Mouse (Mus musculus): ENCODE measurements around the gene Grn. TPM values are rescaled to one million over a fixed set of nuclear protein-coding genes. Genes with fewer than 3 reads are reported as not detected.
A peak's percentile ranks its signal among the peaks of the same experiment; 100 is the strongest.

Gene Grn
- total and polyA plus RNA-seq, 3 experiments = 83.4 to 119 (median 86.9) TPM

DNA sequence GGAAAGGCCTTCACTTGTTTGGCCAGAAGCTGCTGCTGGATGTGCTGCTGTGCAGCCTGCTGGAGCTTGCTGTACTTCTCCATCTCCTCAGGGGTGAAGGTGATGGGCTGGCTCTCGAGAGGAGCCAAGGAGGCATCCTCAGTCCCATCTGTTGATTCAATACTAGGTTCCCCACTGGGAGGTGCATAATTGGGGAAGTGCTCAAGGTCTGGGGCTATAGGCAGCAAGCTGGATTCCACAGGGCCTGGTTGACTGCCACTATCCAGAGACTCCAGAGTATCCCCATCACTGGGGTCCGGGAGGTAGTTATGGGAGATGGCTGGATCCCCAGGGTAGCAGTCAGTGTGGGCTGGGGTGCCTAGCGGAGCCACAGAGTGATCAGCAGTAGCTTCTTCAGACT lies 48.6 kb downstream of the Grn start:
- WGBS = 88% methylated on average over 3 of the region's 3 CpGs
- DNase-seq = no peak
- no peaks in the 10 kb centered on the region for H3K27me3 ChIP-seq (ENCODE audit: control insufficient read depth, insufficient read depth, low read length)
- no peaks in the 10 kb centered on the region for H3K36me3 ChIP-seq (ENCODE audit: control insufficient read depth, insufficient read depth, low read length)
- TF ChIP-seq POLR2A (IDR thresholded peaks at IDR 0.05; ENCODE audit: insufficient read depth, low read depth, low read length) = no peak
- TF ChIP-seq CTCF (IDR thresholded peaks at IDR 0.05) = no peak
- TF ChIP-seq EP300 (IDR thresholded peaks at IDR 0.05; ENCODE audit: insufficient read depth, low read depth, low read length) = no peak
- no peaks in the 10 kb centered on the region for H3K4me1 ChIP-seq (ENCODE audit: control insufficient read depth, insufficient read depth, low read length)
- no peak overlapping the region for H3K9ac ChIP-seq (ENCODE audit: low read depth, low read length)
- intact Hi-C loops (cut with DNase I) = no loop called here
- no peaks in the 10 kb centered on the region for H3K79me2 ChIP-seq (replicated peaks; ENCODE audit: control insufficient read depth, insufficient read depth, low read length)
- H3K4me3 ChIP-seq = no peak overlapping the region
- H3K27ac ChIP-seq = no peak overlapping the region

DNA sequence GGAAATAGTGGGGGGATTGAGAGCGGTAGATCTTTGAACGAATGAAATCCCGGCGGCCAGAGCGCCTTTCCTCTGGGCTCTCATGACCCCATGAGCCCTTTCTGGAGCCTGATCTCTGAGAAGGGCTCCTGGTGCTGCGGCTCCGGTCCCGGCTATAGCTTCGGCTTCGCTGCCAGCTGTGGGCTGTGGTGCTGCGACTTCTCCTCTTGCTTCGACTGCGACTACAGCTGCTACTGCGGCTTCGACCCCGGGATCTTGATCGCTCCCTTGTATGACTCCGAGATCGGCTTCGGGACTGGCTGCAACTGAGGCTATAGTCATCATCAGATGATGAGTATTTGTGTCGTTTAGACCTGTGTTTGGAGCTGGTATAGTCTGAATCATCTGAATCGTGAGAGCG lies 49.5 kb downstream of the Grn start:
- 93% methylated on average over 23 of the region's 23 CpGs for WGBS

DNA sequence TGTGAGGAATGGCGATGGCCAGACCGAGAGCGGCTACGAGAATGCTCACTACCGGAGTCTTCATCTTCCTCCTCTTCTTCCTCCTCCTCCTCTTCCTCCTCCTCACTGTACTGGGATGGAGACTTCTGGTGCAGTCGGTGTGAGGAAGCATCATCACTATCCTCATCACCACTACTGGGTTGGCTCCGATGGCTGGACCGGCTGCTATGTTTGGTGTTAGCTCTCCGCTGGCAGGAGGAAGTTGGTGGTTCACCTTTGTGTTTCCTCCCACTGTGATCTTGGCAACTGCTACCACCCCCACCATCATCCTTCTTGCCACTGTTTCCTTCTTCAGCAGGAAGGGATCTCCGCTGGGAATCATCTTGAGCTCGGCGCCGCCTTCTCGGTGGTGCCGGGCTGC lies 50.0 kb downstream of the Grn start:
- H3K4me3 ChIP-seq = no peak overlapping the region
- no peaks in the 10 kb centered on the region for H3K27me3 ChIP-seq (ENCODE audit: control insufficient read depth, insufficient read depth, low read length)
- H3K36me3 ChIP-seq (ENCODE audit: control insufficient read depth, insufficient read depth, low read length) = no peaks in the 10 kb centered on the region
- no peak overlapping the region for H3K9ac ChIP-seq (ENCODE audit: low read depth, low read length)
- no peak overlapping the region for H3K27ac ChIP-seq
- no peaks in the 10 kb centered on the region for H3K79me2 ChIP-seq (replicated peaks; ENCODE audit: control insufficient read depth, insufficient read depth, low read length)
- intact Hi-C loops (cut with DNase I) = no loop called here
- TF ChIP-seq CTCF (IDR thresholded peaks at IDR 0.05) = no peak
- no peak for TF ChIP-seq POLR2A (IDR thresholded peaks at IDR 0.05; ENCODE audit: insufficient read depth, low read depth, low read length)
- no peak for TF ChIP-seq EP300 (IDR thresholded peaks at IDR 0.05; ENCODE audit: insufficient read depth, low read depth, low read length)
- 96% methylated on average over 15 of the region's 15 CpGs for WGBS
- no peaks in the 10 kb centered on the region for H3K4me1 ChIP-seq (ENCODE audit: control insufficient read depth, insufficient read depth, low read length)
- no peak for DNase-seq

More for the DNA sequence above, 49.5 kb downstream of the Grn start:
- H3K27ac ChIP-seq = no peak overlapping the region
- no peak for TF ChIP-seq EP300 (IDR thresholded peaks at IDR 0.05; ENCODE audit: insufficient read depth, low read depth, low read length)
- no peak for TF ChIP-seq POLR2A (IDR thresholded peaks at IDR 0.05; ENCODE audit: insufficient read depth, low read depth, low read length)
- no peak for TF ChIP-seq CTCF (IDR thresholded peaks at IDR 0.05)
- H3K27me3 ChIP-seq (ENCODE audit: control insufficient read depth, insufficient read depth, low read length) = no peaks in the 10 kb centered on the region
- intact Hi-C loops (cut with DNase I) = no loop called here
- no peaks in the 10 kb centered on the region for H3K36me3 ChIP-seq (ENCODE audit: control insufficient read depth, insufficient read depth, low read length)
- no peaks in the 10 kb centered on the region for H3K79me2 ChIP-seq (replicated peaks; ENCODE audit: control insufficient read depth, insufficient read depth, low read length)
- H3K4me3 ChIP-seq = no peak overlapping the region
- no peak for DNase-seq
- H3K4me1 ChIP-seq (ENCODE audit: control insufficient read depth, insufficient read depth, low read length) = no peaks in the 10 kb centered on the region
- H3K9ac ChIP-seq (ENCODE audit: low read depth, low read length) = no peak overlapping the region

DNA sequence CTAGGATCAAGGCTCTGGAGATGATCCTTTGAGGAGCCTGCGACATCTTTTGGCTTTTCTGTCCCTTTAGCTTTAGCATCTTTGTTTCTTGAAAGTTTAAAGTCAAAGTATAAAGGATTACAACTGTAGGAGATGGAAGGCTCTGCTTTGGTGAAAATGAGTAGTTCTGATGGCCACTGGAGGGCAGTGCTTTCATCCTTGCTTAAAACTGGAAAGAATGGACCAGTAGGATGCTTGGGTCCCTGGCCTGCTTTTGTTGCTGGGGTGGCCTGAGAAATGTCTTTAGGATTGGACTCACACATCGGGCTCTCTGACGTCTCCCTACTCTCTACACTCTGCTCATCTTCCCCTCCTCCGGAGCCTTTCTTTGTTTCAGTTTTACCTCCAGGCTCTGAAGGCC lies 50.8 kb downstream of the Grn start:
- H3K27me3 ChIP-seq (ENCODE audit: control insufficient read depth, insufficient read depth, low read length) = no peaks in the 10 kb centered on the region
- no peaks in the 10 kb centered on the region for H3K36me3 ChIP-seq (ENCODE audit: control insufficient read depth, insufficient read depth, low read length)
- no peak overlapping the region for H3K4me3 ChIP-seq
- H3K27ac ChIP-seq = no peak overlapping the region
- DNase-seq = no peak
- 89% methylated on average over 4 of the region's 4 CpGs for WGBS
- TF ChIP-seq EP300 (IDR thresholded peaks at IDR 0.05; ENCODE audit: insufficient read depth, low read depth, low read length) (no peak), CTCF (IDR thresholded peaks at IDR 0.05) (peak; percentile 44)
- H3K9ac ChIP-seq (ENCODE audit: low read depth, low read length) = no peak overlapping the region
- intact Hi-C loops (cut with DNase I) = no loop called here
- H3K79me2 ChIP-seq (replicated peaks; ENCODE audit: control insufficient read depth, insufficient read depth, low read length) = no peaks in the 10 kb centered on the region
- no peaks in the 10 kb centered on the region for H3K4me1 ChIP-seq (ENCODE audit: control insufficient read depth, insufficient read depth, low read length)

DNA sequence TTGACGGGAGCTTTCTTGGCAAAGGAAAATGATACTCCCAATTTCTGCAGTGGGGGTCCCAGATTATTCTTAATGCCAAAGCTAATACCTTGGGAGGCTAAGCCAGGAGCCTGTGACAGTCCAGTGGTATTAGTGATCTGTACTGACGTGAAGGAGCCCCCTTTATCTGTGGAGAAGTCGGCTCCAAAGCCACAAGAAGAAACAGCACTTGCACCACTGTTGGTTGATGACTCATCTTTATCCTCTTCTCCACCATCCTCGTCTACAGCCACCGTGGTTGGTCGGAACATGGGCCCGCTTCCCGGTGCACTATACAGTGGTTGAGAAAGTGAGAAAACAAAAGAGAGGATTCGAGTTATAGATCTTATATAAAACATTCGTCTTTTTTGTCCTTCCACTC lies 51.7 kb downstream of the Grn start:
- intact Hi-C loops (cut with DNase I) = no loop called here
- H3K36me3 ChIP-seq (ENCODE audit: control insufficient read depth, insufficient read depth, low read length) = no peaks in the 10 kb centered on the region
- H3K27ac ChIP-seq = no peak overlapping the region
- no peak for DNase-seq
- 88% methylated on average over 10 of the region's 10 CpGs for WGBS
- H3K4me1 ChIP-seq (ENCODE audit: control insufficient read depth, insufficient read depth, low read length) = no peaks in the 10 kb centered on the region
- H3K79me2 ChIP-seq (replicated peaks; ENCODE audit: control insufficient read depth, insufficient read depth, low read length) = no peaks in the 10 kb centered on the region
- no peaks in the 10 kb centered on the region for H3K27me3 ChIP-seq (ENCODE audit: control insufficient read depth, insufficient read depth, low read length)
- no peak overlapping the region for H3K9ac ChIP-seq (ENCODE audit: low read depth, low read length)
- no peak overlapping the region for H3K4me3 ChIP-seq
- TF ChIP-seq CTCF (IDR thresholded peaks at IDR 0.05) (no peak), EP300 (IDR thresholded peaks at IDR 0.05; ENCODE audit: insufficient read depth, low read depth, low read length) (no peak), POLR2A (IDR thresholded peaks at IDR 0.05; ENCODE audit: insufficient read depth, low read depth, low read length) (no peak)

Small RNA genes within 50 kb of the gene (microRNA-seq; reads per million reads assigned to microRNA genes)
- gene Mir6930 = 0 to 0.39 reads per million in 2 experiments

Other genes starting within 250 kb of the Grn start
- 10 to 100 TPM; 49.4 to 50.2 TPM for gene Lsm12, start 245.0 kb upstream of the Grn start, total RNA-seq (2021)
- gene Lsm12, start 245.0 kb upstream of the Grn start, polyA plus RNA-seq (2012; rRNA removed) = 32.5 and 42.4 TPM in 2 replicates
- gene G6pc3, start 240.7 kb upstream of the Grn start, total RNA-seq (2021) = 10 to 100 TPM; 44.8 to 50.6 TPM
- 89.9 and 95.3 TPM in 2 replicates for gene G6pc3, start 240.7 kb upstream of the Grn start, polyA plus RNA-seq (2012; rRNA removed)
- gene Hdac5, start 200.1 kb upstream of the Grn start, total RNA-seq (2021) = 100 to 1,000 TPM; 113 to 137 TPM
- 92.6 and 98.5 TPM in 2 replicates for gene Hdac5, start 200.1 kb upstream of the Grn start, polyA plus RNA-seq (2012; rRNA removed)
- under 1 TPM; 0.26 to 0.32 TPM for gene BC030867, start 181.4 kb upstream of the Grn start, total RNA-seq (2021)
- 0.45 and 0.56 TPM in 2 replicates for gene BC030867, start 181.4 kb upstream of the Grn start, polyA plus RNA-seq (2012; rRNA removed)
- gene Asb16, start 161.6 kb upstream of the Grn start, total RNA-seq (2021) = 1 to 10 TPM in 1 of 2 experiments, under 1 TPM in 1; 0.89 to 1.1 TPM
- 0.70 and 0.74 TPM in 2 replicates for gene Asb16, start 161.6 kb upstream of the Grn start, polyA plus RNA-seq (2012; rRNA removed)
- 10 to 100 TPM; 22.9 to 26.2 TPM for gene Tmub2, start 145.4 kb upstream of the Grn start, total RNA-seq (2021)
- 32.8 and 43.2 TPM in 2 replicates for gene Tmub2, start 145.4 kb upstream of the Grn start, polyA plus RNA-seq (2012; rRNA removed)
- 10 to 100 TPM; 19.0 to 21.7 TPM for gene Atxn7l3, start 133.7 kb upstream of the Grn start, total RNA-seq (2021)
- 17.4 and 21.2 TPM in 2 replicates for gene Atxn7l3, start 133.7 kb upstream of the Grn start, polyA plus RNA-seq (2012; rRNA removed)
- 10 to 100 TPM; 52.5 to 59.4 TPM for gene Ubtf, start 110.6 kb upstream of the Grn start, total RNA-seq (2021)
- 14.9 and 22.1 TPM in 2 replicates for gene Ubtf, start 110.6 kb upstream of the Grn start, polyA plus RNA-seq (2012; rRNA removed)
- gene Slc4a1, start 64.1 kb upstream of the Grn start, total RNA-seq (2021) = 10 to 100 TPM in 1 of 2 experiments, under 1 TPM in 1; 0.42 to 10.3 TPM
- 0.91 and 4.4 TPM in 2 replicates for gene Slc4a1, start 64.1 kb upstream of the Grn start, polyA plus RNA-seq (2012; rRNA removed)
- gene Rundc3a, start 36.9 kb upstream of the Grn start, total RNA-seq (2021) = under 1 TPM in 1 of 2 experiments, not detected in 1; 0.66 TPM
- gene Rundc3a, start 36.9 kb upstream of the Grn start, polyA plus RNA-seq (2012; rRNA removed) = 0.23 and 0.32 TPM in 2 replicates
- gene Slc25a39, start 22.4 kb upstream of the Grn start, total RNA-seq (2021) = 100 to 1,000 TPM; 196 to 213 TPM
- 307 and 331 TPM in 2 replicates for gene Slc25a39, start 22.4 kb upstream of the Grn start, polyA plus RNA-seq (2012; rRNA removed)
- 1 to 10 TPM; 3.8 to 3.9 TPM for gene Fam171a2, start 17.4 kb downstream of the Grn start, total RNA-seq (2021)
- gene Fam171a2, start 17.4 kb downstream of the Grn start, polyA plus RNA-seq (2012; rRNA removed) = 7.7 and 8.3 TPM in 2 replicates
- 10 to 100 TPM in 1 of 2 experiments, 1 to 10 TPM in 1; 3.1 to 14.5 TPM for gene Itga2b, start 39.8 kb downstream of the Grn start, total RNA-seq (2021)
- gene Itga2b, start 39.8 kb downstream of the Grn start, polyA plus RNA-seq (2012; rRNA removed) = 3.5 and 6.9 TPM in 2 replicates
- 10 to 100 TPM; 14.8 to 18.0 TPM for gene Gpatch8, start 126.1 kb downstream of the Grn start, total RNA-seq (2021)
- 11.7 and 16.8 TPM in 2 replicates for gene Gpatch8, start 126.1 kb downstream of the Grn start, polyA plus RNA-seq (2012; rRNA removed)
- 1 to 10 TPM; 1.2 to 1.5 TPM for gene Gm11627, start 149.1 kb downstream of the Grn start, total RNA-seq (2021)
- 4.0 and 4.9 TPM in 2 replicates for gene Gm11627, start 149.1 kb downstream of the Grn start, polyA plus RNA-seq (2012; rRNA removed)
- gene Fzd2, start 174.1 kb downstream of the Grn start, total RNA-seq (2021) = 1 to 10 TPM; 2.6 to 2.8 TPM
- 7.2 and 10.0 TPM in 2 replicates for gene Fzd2, start 174.1 kb downstream of the Grn start, polyA plus RNA-seq (2012; rRNA removed)
- not detected for gene Meioc, start 233.4 kb downstream of the Grn start, total RNA-seq (2021)
- 0.09 TPM in 1 of 2 replicates, not detected in the other for gene Meioc, start 233.4 kb downstream of the Grn start, polyA plus RNA-seq (2012; rRNA removed)

All from heart, adult 2 months (tissue).